Mouse (Mus musculus) stomach, embryonic 14.5 days (tissue): ENCODE data around the gene Bpifb1. TPM values are rescaled to one million over a fixed set of nuclear protein-coding genes. Genes with fewer than 3 reads are reported as not detected.

Experiments used
- ATAC-seq: fragments of 200-750 bp; cut with Nextera tagmentation; 2 replicates; pipeline ENCODE4 v1.8.0; 2017; ENCODE audit warnings: low read depth, moderate TSS enrichment; ENCODE audit not compliant: insufficient number of reproducible peaks, insufficient read depth, low FRiP score
- H3K27ac ChIP-seq: fragments of 300-500 bp; sonication (generic); 2 replicates; pipeline ENCODE4 v1.5.1; 2014; ENCODE audit warnings: mild to moderate bottlenecking, low read length, moderate library complexity, mixed read lengths
- H3K27me3 ChIP-seq: fragments of 300-500 bp; sonication (generic); 2 replicates; pipeline ENCODE4 v1.6.1; 2014; ENCODE audit warnings: low read length, control low read depth, mixed read lengths; ENCODE audit not compliant: control insufficient read depth, insufficient read depth
- H3K36me3 ChIP-seq: fragments of 300-500 bp; sonication (generic); 2 replicates; pipeline ENCODE4 v1.6.1; 2014; ENCODE audit warnings: mild to moderate bottlenecking, control low read depth, low read length, moderate library complexity, mixed read lengths; ENCODE audit not compliant: control insufficient read depth, insufficient read depth
- H3K4me1 ChIP-seq: fragments of 300-500 bp; sonication (generic); 2 replicates; pipeline ENCODE4 v1.6.1; 2014; ENCODE audit warnings: low read length, control low read depth, mixed read lengths; ENCODE audit not compliant: control insufficient read depth, insufficient read depth
- H3K4me2 ChIP-seq: fragments of 300-500 bp; sonication (generic); replicated peaks from 2 replicates; pipeline ENCODE4 v1.6.1; 2014; ENCODE audit warnings: low read depth, low read length, control low read depth
- H3K4me3 ChIP-seq: fragments of 300-500 bp; sonication (generic); 2 replicates; pipeline ENCODE4 v1.5.1; 2014; ENCODE audit warnings: low read depth, low read length, control low read depth
- H3K9ac ChIP-seq: fragments of 300-500 bp; sonication (generic); replicated peaks from 2 replicates; pipeline ENCODE4 v1.6.1; 2014; ENCODE audit warnings: low read depth, mild to moderate bottlenecking, control low read depth, low read length, moderate library complexity, mixed read lengths
- H3K9me3 ChIP-seq: fragments of 300-500 bp; sonication (generic); 2 replicates; pipeline ENCODE4 v1.6.1; 2016; ENCODE audit warnings: low read depth, low read length, control low read depth; ENCODE audit not compliant: control insufficient read depth
- WGBS: fragments of 180-500 bp; shearing (Covaris S2); extraction: QIAGEN DNeasy Blood & Tissue Kit; methylation state at CpG from one replicate; pipeline ENCODE4 v1.1.7; 2014; 5-methylcytosine and 5-hydroxymethylcytosine counted together
- polyA plus RNA-seq: library from polyadenylated mRNA; unstranded; fragments of >200 nt; fragmentation: Nextera tagmentation; extraction: Ambion mirVana; gene quantifications from 2 replicates; pipeline ENCODE4 v1.2.1, GENCODE M21; 2014

Bpifb1 gene
- 148 and 184 TPM in 2 replicates for polyA plus RNA-seq

DNA sequence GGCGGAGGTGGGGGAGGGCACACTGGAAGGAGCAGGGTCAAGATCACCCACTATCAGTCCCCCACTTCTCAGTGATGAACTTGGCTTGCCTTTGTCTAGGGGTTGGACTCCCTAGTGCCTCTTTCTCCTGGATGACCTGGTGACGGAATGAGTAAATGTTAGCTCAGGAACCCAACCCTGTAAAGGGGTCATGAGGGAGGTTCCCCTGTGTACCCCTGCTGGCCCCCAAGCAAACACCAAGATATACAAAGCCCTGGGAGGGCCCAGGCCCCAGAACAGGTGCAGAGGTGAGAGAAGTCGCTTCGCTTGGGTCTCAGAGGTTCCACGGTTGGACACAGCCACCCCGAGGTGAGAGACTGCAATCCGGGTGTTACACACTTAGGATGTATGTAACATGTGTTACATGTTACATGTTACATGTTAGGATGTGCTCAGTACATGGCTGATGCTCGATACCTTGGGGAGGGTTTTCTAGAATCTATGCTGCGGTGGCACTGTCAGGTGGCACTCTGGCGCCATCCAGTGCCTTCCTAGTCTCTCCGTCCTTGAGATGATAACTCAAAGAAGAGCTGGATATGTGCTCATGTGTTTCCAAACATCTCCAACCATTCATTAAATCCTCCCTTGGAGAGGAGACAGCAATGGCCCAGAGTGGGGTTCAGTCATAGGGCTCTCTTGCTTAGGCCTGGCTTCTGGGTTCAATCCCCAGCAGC is at the start of gene Bpifb1:
Bpifb1 (plus strand) TSS at position 273 of the 713 bp plus-strand sequence.
- Histone ChIP-seq H3K4me3 (no peak within 1 kb of the TSS), H3K27me3 (no peaks in the 10 kb centered on the region), H3K9me3 (no peaks in the 10 kb centered on the region), H3K4me1 (no peaks in the 10 kb centered on the region), H3K36me3 (no peaks in the 10 kb centered on the region), H3K9ac (no peak within 1 kb of the TSS), H3K4me2 (no peak within 1 kb of the TSS), H3K27ac (peak within 1 kb of the TSS; percentile 58; the same call in 1 of the 2 replicates)
- ATAC-seq: peak; percentile 59; the same call in 1 of the 2 replicates
- WGBS: 75% methylated on average over 11 of the region's 11 CpGs

DNA sequence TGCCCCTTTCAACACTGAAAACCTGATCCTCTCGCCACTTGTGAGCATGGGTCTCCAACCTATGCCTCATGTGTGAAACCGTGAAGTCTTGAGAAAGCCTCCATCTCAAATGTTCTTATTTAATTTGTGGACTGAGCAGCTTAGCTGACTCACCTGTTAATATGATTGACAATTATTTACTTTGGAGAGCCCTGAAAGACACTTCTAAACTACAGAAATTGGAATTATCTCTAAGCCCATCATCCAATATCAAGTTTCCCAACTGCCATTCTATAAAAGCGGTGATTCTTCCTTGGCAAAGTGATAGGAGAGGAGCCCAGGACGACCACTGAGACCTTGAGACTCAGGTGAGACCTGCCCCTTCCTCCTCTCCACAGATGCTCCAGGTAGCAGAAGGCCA is 48.0 kb upstream of the Bpifb1 start, which contains the start of gene Bpifa1:
Bpifa1 (plus strand) TSS at position 301 of the 400 bp plus-strand sequence.
- no peak for ATAC-seq
- Histone ChIP-seq H3K4me1 (no peaks in the 10 kb centered on the region), H3K27me3 (no peaks in the 10 kb centered on the region), H3K27ac (no peak within 1 kb of the TSS), H3K4me2 (no peak within 1 kb of the TSS), H3K4me3 (no peak within 1 kb of the TSS), H3K36me3 (no peaks in the 10 kb centered on the region), H3K9me3 (no peaks in the 10 kb centered on the region), H3K9ac (no peak within 1 kb of the TSS)
- WGBS: 78% methylated on average over 4 of the region's 4 CpGs

- no peaks in the 10 kb centered on the region for H3K9me3 ChIP-seq
- H3K9ac ChIP-seq: no peak overlapping the region
- H3K36me3 ChIP-seq: no peaks in the 10 kb centered on the region
- H3K27ac ChIP-seq: no peak overlapping the region
- no peak overlapping the region for H3K4me3 ChIP-seq
- 59% methylated on average over 3 of the region's 3 CpGs for WGBS
- H3K4me1 ChIP-seq: no peaks in the 10 kb centered on the region
- no peaks in the 10 kb centered on the region for H3K27me3 ChIP-seq
- no peak for ATAC-seq
- H3K4me2 ChIP-seq: no peak overlapping the region
Observed at GRCm38 (mm10) chr2:154143735-154144134, 46.9 kb upstream of the Bpifb1 start.

GRCm38 (mm10) chr2:154147496-154147895 is 43.1 kb upstream of the Bpifb1 start:
- WGBS: 78% methylated on average over 4 of the region's 4 CpGs
- Histone ChIP-seq H3K9me3 (no peaks in the 10 kb centered on the region), H3K27me3 (no peaks in the 10 kb centered on the region), H3K27ac (no peak overlapping the region), H3K36me3 (no peaks in the 10 kb centered on the region), H3K4me2 (no peak overlapping the region), H3K4me3 (no peak overlapping the region), H3K4me1 (no peaks in the 10 kb centered on the region), H3K9ac (no peak overlapping the region)
- no peak for ATAC-seq

- WGBS: 44% methylated on average over 3 of the region's 3 CpGs
- no peaks in the 10 kb centered on the region for H3K4me1 ChIP-seq
- 0 out of 2 replicates have a peak, but pooled peaks cover 3% of the 10 kb centered on the region for H3K9me3 ChIP-seq
- H3K4me2 ChIP-seq: no peak overlapping the region
- H3K27me3 ChIP-seq: no peaks in the 10 kb centered on the region
- H3K9ac ChIP-seq: no peak overlapping the region
- ATAC-seq: no peak
- H3K36me3 ChIP-seq: no peaks in the 10 kb centered on the region
- no peak overlapping the region for H3K27ac ChIP-seq
- H3K4me3 ChIP-seq: no peak overlapping the region
Observed at GRCm38 (mm10) chr2:154158433-154158832, 32.2 kb upstream of the Bpifb1 start.

GRCm38 (mm10) chr2:154162307-154162706 is 28.3 kb upstream of the Bpifb1 start, which contains the start of gene Bpifa5:
TSS of gene Bpifa5 (plus strand) at chr2:154162607.
- no peak within 1 kb of the TSS for H3K9ac ChIP-seq
- no peak within 1 kb of the TSS for H3K4me3 ChIP-seq
- 0 out of 2 replicates have a peak, but pooled peaks cover 3% of the 10 kb centered on the region for H3K9me3 ChIP-seq
- H3K27me3 ChIP-seq: no peaks in the 10 kb centered on the region
- H3K27ac ChIP-seq: no peak within 1 kb of the TSS
- ATAC-seq: no peak
- H3K4me2 ChIP-seq: no peak within 1 kb of the TSS
- WGBS: 74% methylated on average over 8 of the region's 8 CpGs
- no peaks in the 10 kb centered on the region for H3K36me3 ChIP-seq
- no peaks in the 10 kb centered on the region for H3K4me1 ChIP-seq

GRCm38 (mm10) chr2:154163306-154163705 is 27.3 kb upstream of the Bpifb1 start:
- ATAC-seq: no peak
- Histone ChIP-seq H3K9ac (no peak overlapping the region), H3K4me1 (no peaks in the 10 kb centered on the region), H3K4me3 (no peak overlapping the region), H3K27me3 (no peaks in the 10 kb centered on the region), H3K36me3 (no peaks in the 10 kb centered on the region), H3K27ac (no peak overlapping the region), H3K4me2 (no peak overlapping the region), H3K9me3 (0 out of 2 replicates have a peak, but pooled peaks cover 3% of the 10 kb centered on the region)
- 89% methylated on average over 5 of the region's 5 CpGs for WGBS

GRCm38 (mm10) chr2:154169172-154169571 is 21.4 kb upstream of the Bpifb1 start:
- no peak overlapping the region for H3K27ac ChIP-seq
- WGBS: 48% methylated on average over 3 of the region's 3 CpGs
- no peaks in the 10 kb centered on the region for H3K27me3 ChIP-seq
- H3K4me2 ChIP-seq: no peak overlapping the region
- no peaks in the 10 kb centered on the region for H3K36me3 ChIP-seq
- H3K4me1 ChIP-seq: no peaks in the 10 kb centered on the region
- H3K9ac ChIP-seq: no peak overlapping the region
- no peak overlapping the region for H3K4me3 ChIP-seq
- no peaks in the 10 kb centered on the region for H3K9me3 ChIP-seq
- ATAC-seq: no peak
